Mouse (Mus musculus) forebrain, postnatal 0 days (tissue): ENCODE measurements around the gene Vps8. TPM values are rescaled to one million over a fixed set of nuclear protein-coding genes. Genes with fewer than 3 reads are reported as not detected.

Experiments used
- ATAC-seq: fragments of 200-750 bp; cut with Nextera tagmentation; 2 replicates; pipeline ENCODE4 v1.8.0; 2017; ENCODE audit warnings: mild to moderate bottlenecking, moderate library complexity
- DNase-seq: peaks from one replicate; pipeline ENCODE4 v3.0.0-alpha.2; 2015
- H3K27ac ChIP-seq: fragments of 300-500 bp; sonication (generic); 2 replicates; pipeline ENCODE4 v1.5.1; 2014; ENCODE audit warnings: low read depth, mild to moderate bottlenecking, antibody characterized with exemption, low read length, moderate library complexity, mixed read lengths
- H3K27me3 ChIP-seq: fragments of 300-500 bp; sonication (generic); 2 replicates; pipeline ENCODE4 v1.6.1; 2014; ENCODE audit warnings: mild to moderate bottlenecking, low read length, mixed read lengths; ENCODE audit not compliant: insufficient read depth
- H3K36me3 ChIP-seq: fragments of 300-500 bp; sonication (generic); 2 replicates; pipeline ENCODE4 v1.6.1; 2014; ENCODE audit warnings: mild to moderate bottlenecking, moderate library complexity; ENCODE audit not compliant: insufficient read depth
- H3K4me1 ChIP-seq: fragments of 300-500 bp; sonication (generic); 2 replicates; pipeline ENCODE4 v1.6.1; 2014; ENCODE audit warnings: antibody characterized with exemption; ENCODE audit not compliant: insufficient read depth
- H3K4me2 ChIP-seq: fragments of 300-500 bp; sonication (generic); 2 replicates; pipeline ENCODE4 v1.6.1; 2014; ENCODE audit warnings: low read depth, mild to moderate bottlenecking, moderate library complexity
- H3K4me3 ChIP-seq: fragments of 300-500 bp; sonication (generic); 2 replicates; pipeline ENCODE4 v1.5.1; 2014; ENCODE audit warnings: low read depth, low read length, mixed read lengths
- H3K9ac ChIP-seq: fragments of 300-500 bp; sonication (generic); 2 replicates; pipeline ENCODE4 v1.6.1; 2014; ENCODE audit warnings: mild to moderate bottlenecking
- H3K9me3 ChIP-seq: fragments of 300-500 bp; sonication (generic); 2 replicates; pipeline ENCODE4 v1.6.1; 2016; ENCODE audit warnings: low read length
- CTCF ChIP-seq: sonication (generic); IDR thresholded peaks from 2 replicates; pipeline ENCODE4 v1.5.1; 2016; ENCODE audit warnings: antibody characterized with exemption, control low read depth, low read depth
- WGBS: fragments of 180-500 bp; shearing (Covaris S2); extraction: QIAGEN DNeasy Blood & Tissue Kit; methylation state at CpG from one replicate; pipeline ENCODE4 v1.1.7; 2014; 5-methylcytosine and 5-hydroxymethylcytosine counted together
- polyA plus RNA-seq: library from polyadenylated mRNA; unstranded; fragments of >200 nt; fragmentation: Nextera tagmentation; extraction: Ambion mirVana; gene quantifications from 2 replicates; pipeline ENCODE4 v1.2.1, GENCODE M21; 2015
- total RNA-seq: library from RNA; depleted of rRNA; stranded (reverse); fragments of >200 nt; gene quantifications from 2 replicates; pipeline ENCODE4 v1.2.3, GENCODE M21; 2014

Gene Vps8
- total and polyA plus RNA-seq, 2 experiments from 2014 or later: 24.2 to 35.9 TPM

DNA sequence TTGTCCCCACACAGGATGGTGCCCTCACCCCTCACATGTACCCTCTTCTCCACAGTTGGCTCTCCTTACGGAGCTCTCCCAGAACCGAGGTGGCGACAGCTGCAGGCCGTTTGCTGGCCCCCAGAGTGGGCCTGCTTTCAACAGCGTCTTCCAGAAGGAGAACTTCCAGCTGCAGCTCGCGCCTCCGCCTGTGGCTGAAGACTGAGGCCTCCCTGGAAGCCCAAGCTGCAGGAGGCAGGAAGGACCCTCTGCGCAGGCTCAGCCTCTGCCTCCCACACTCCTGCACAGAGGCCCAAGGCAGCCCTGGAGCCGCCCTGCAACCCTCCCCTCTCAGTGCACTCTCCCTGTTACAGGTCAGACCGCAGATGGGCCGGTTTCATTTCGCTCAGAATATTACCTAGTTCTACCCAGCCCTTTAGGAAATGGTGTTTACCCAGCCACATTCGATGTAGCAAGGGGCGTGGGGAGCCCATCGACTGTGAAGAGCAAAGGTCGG lies 221.2 kb downstream of the Vps8 start:
- DNase-seq: no peak
- Histone ChIP-seq H3K9me3 (no peaks in the 10 kb centered on the region), H3K9ac (no peak overlapping the region), H3K4me2 (no peak overlapping the region), H3K4me1 (no peaks in the 10 kb centered on the region), H3K27ac (0 out of 2 replicates have a peak overlapping the region, but pooled peaks have one; percentile 35), H3K27me3 (no peaks in the 10 kb centered on the region), H3K36me3 (peaks cover 27% of the 10 kb centered on the region), H3K4me3 (no peak overlapping the region)
- TF ChIP-seq CTCF: no peak
- WGBS: 56% methylated on average over 17 of the region's 17 CpGs
- ATAC-seq: peak; percentile 53

DNA sequence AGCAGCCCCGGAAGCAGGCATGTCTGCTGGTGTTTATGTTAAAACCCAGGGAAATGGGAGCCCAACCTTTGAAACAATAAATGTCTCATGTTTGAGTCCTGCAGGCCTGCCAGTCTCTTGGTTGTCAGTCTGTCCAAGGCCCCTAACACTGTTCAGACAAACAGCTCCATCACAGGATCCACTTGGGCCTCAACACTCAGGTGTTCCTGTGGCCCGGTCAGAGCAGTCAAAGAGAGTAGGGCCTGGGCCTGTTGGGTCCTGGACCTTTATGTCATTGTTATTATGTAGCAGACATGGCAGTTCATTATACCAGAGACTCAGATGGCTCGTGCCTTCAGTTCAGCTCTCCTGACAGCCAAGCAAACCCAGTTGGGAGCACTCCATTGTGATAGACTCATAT lies 221.7 kb downstream of the Vps8 start:
- Histone ChIP-seq H3K4me3 (no peak overlapping the region), H3K4me2 (no peak overlapping the region), H3K9ac (no peak overlapping the region), H3K36me3 (peaks cover 27% of the 10 kb centered on the region), H3K27me3 (no peaks in the 10 kb centered on the region), H3K4me1 (no peaks in the 10 kb centered on the region), H3K9me3 (no peaks in the 10 kb centered on the region), H3K27ac (0 out of 2 replicates have a peak overlapping the region, but pooled peaks have one; percentile 35)
- ATAC-seq (no peak), DNase-seq (no peak)
- no peak for TF ChIP-seq CTCF
- WGBS: 64% methylated on average over 3 of the region's 3 CpGs

DNA sequence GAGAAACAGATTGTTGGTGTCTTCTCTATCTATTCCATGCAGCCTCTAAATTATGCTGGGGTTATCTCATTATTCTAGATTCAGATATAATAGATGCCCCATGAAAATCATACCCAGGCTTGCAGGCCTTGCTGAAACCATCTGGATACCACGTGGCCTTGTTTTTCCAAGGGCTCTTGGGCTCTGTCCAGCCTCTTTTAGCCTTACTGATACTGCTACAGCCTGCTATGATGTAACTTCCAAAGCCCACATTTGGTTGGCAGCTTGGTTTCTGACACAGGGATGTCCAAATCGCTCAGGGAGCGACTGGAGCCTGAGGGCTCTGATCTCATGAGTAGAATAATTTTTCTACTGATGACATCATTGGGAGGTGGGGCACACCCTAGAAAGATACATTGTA lies 223.0 kb downstream of the Vps8 start:
- no peak for TF ChIP-seq CTCF
- Histone ChIP-seq H3K9me3 (no peaks in the 10 kb centered on the region), H3K9ac (no peak overlapping the region), H3K36me3 (peaks cover 27% of the 10 kb centered on the region), H3K27ac (no peak overlapping the region), H3K4me1 (no peaks in the 10 kb centered on the region), H3K4me2 (no peak overlapping the region), H3K27me3 (no peaks in the 10 kb centered on the region), H3K4me3 (no peak overlapping the region)
- ATAC-seq: no peak
- 80% methylated on average over 3 of the region's 3 CpGs for WGBS
- no peak for DNase-seq

DNA sequence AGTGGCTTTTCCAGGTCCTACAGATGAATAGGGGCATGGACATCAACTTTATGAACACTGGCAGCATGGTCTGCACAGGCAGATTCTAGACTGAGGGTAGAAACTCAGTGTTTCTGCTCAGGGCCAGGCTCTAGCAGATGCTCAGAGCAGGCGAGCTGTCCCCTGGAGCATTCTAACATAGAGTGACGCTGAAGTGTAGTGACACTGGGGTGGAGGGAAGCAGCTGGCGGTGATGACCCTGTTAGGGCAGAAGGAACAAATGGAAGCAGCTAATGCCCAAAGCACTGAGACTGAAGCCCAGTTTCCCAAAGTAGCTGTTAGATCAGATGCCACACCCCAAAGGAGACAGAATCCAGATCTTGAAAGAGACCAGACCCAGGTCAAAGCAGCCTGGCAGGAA lies 223.6 kb downstream of the Vps8 start:
- no peak for ATAC-seq
- no peak overlapping the region for H3K9ac ChIP-seq
- no peak overlapping the region for H3K27ac ChIP-seq
- WGBS: 82% methylated on average over 3 of the region's 3 CpGs
- H3K36me3 ChIP-seq: peaks cover 26% of the 10 kb centered on the region
- H3K27me3 ChIP-seq: no peaks in the 10 kb centered on the region
- no peak for TF ChIP-seq CTCF
- no peak overlapping the region for H3K4me3 ChIP-seq
- H3K4me2 ChIP-seq: no peak overlapping the region
- no peak for DNase-seq
- H3K9me3 ChIP-seq: no peaks in the 10 kb centered on the region
- H3K4me1 ChIP-seq: no peaks in the 10 kb centered on the region

DNA sequence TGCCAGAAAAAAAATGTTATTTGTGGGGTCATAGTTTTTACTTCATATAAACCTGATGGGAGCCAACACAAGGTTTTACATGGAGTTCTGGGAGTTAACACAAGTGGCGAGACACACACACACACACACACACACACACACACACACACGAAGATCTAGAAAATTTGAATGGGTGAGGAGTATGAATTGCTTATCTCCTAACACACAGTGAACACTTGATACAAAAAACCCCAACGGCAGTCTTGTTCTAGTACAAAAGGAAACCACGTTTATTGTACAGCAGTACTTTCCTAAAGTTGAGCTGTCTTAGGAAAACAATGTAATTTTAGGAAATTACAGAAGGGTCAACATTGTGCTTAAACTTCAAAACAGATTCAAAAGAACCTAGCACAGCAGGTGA lies 225.9 kb downstream of the Vps8 start:
- no peak for TF ChIP-seq CTCF
- H3K36me3 ChIP-seq: peaks cover 34% of the 10 kb centered on the region
- no peak for DNase-seq

DNA sequence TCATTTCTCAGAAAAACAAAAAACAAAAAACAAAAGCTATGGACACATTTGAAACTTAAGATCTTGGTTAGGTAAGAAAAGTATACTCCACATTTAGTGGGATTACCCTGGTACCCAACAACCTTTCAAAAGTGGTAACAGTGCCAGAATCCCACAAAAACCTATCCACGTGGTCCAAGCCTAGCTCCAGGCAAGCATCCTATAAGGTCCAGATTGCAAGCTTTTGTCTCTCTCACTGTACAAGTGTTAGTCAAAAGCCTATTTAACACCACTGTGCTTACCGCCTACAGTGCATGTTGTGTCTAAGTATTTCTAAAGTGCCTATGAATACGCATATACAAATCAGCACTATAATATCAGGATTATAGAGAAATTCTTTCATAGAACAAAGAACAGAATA lies 227.4 kb downstream of the Vps8 start:
- Histone ChIP-seq H3K9ac (no peak overlapping the region), H3K36me3 (peaks cover 27% of the 10 kb centered on the region), H3K4me3 (no peak overlapping the region), H3K27me3 (no peaks in the 10 kb centered on the region), H3K4me1 (0 out of 2 replicates have a peak, but pooled peaks cover 4% of the 10 kb centered on the region), H3K4me2 (no peak overlapping the region), H3K27ac (0 out of 2 replicates have a peak overlapping the region, but pooled peaks have one; percentile 9), H3K9me3 (no peaks in the 10 kb centered on the region)
- DNase-seq (no peak), ATAC-seq (no peak)
- 35% methylated on average over 3 of the region's 3 CpGs for WGBS
- no peak for TF ChIP-seq CTCF

More for the DNA sequence above, 225.9 kb downstream of the Vps8 start:
- WGBS: 75% methylated on average over 4 of the region's 4 CpGs
- Histone ChIP-seq H3K9me3 (no peaks in the 10 kb centered on the region), H3K4me3 (no peak overlapping the region), H3K27ac (no peak overlapping the region), H3K9ac (no peak overlapping the region), H3K4me2 (no peak overlapping the region), H3K27me3 (no peaks in the 10 kb centered on the region), H3K4me1 (no peaks in the 10 kb centered on the region)
- ATAC-seq: no peak

DNA sequence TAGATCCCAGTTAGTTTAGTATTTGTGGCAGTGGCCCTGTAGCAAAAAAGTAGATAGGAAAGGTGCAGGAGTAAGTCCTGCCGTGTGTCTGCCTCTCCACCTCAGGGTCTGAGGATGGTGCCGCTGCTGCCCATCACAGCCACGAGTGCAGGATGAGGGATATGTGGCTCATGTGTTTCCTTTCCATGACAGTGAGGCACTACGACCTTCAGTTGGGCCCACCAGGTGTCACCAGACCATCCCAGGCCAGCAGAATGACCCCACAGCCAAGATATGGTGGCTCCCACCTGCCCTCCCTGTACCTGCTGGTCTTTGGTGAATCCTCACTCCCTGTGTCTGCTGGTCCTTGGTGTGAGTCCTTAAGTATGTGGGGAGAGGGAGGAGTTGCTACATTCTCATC lies 228.2 kb downstream of the Vps8 start:
- DNase-seq (no peak), ATAC-seq (no peak)
- no peak for TF ChIP-seq CTCF
- peaks cover 26% of the 10 kb centered on the region for H3K36me3 ChIP-seq
- no peak overlapping the region for H3K4me3 ChIP-seq
- 0 out of 2 replicates have a peak, but pooled peaks cover 6% of the 10 kb centered on the region for H3K4me1 ChIP-seq
- 0 out of 2 replicates have a peak overlapping the region, but pooled peaks have one; percentile 15 for H3K27ac ChIP-seq
- no peaks in the 10 kb centered on the region for H3K9me3 ChIP-seq
- H3K27me3 ChIP-seq: no peaks in the 10 kb centered on the region
- H3K9ac ChIP-seq: no peak overlapping the region
- no peak overlapping the region for H3K4me2 ChIP-seq
- 93% methylated on average over 4 of the region's 4 CpGs for WGBS
